Mouse (Mus musculus): ENCODE measurements around the gene Dera. TPM values are rescaled to one million over a fixed set of nuclear protein-coding genes. Genes with fewer than 3 reads are reported as not detected.

The Dera gene
- polyA plus RNA-seq, 1 experiment from 2014 or later, result 87.3 TPM

DNA sequence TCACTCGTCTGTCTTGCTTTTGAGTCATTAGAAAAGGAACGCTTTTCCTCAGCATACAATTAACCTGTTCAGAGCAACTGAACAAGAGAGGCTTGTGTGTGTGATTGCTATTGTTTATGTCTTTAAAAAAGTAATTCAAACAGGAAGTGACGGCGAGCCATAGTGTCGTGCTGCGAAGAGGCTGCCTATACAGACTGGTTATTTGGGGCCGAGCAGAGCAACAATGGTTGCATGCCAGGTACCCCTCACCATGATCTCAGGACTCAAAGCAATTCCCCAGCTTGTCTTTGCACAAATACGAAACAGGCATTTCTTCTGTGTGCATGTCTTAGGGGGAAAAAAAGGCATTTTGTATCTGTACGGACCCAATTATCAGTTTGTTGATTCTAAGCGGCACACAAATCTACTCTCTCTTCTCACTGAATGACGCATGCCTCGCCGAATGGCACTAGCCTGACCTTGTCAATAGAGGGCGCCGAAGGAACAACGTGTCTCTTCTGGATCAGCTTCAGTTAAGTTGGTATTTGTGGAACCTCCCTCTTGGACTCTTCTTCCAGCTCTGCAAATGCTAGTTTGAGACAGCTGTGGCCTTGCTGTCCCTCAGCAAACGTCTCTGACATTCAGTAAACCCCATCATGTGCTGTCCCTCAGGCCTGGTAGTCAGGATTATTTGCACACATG is 117.8 kb downstream of the Dera start:
- peak; percentile 60; the same call in 1 of the 2 replicates for ATAC-seq (replicated peaks; ENCODE audit: low FRiP score)
- Histone ChIP-seq H3K9ac (ENCODE audit: low read depth, low read length) (no peak overlapping the region), H3K27ac (ENCODE audit: low read depth, low read length) (no peak overlapping the region), H3K4me1 (replicated peaks; ENCODE audit: control insufficient read depth, insufficient read depth, low read length) (no peaks in the 10 kb centered on the region), H3K27me3 (replicated peaks; ENCODE audit: control insufficient read depth, insufficient read depth, low read length) (no peaks in the 10 kb centered on the region), H3K9me3 (ENCODE audit: control insufficient read depth, low read length) (no peaks in the 10 kb centered on the region), H3K36me3 (ENCODE audit: control insufficient read depth, insufficient read depth, low read length) (no peaks in the 10 kb centered on the region), H3K4me3 (ENCODE audit: low read depth, low read length) (no peak overlapping the region), H3K4me2 (0 out of 2 replicates have a peak overlapping the region, but pooled peaks have one; percentile 8)
- peak; percentile 32 for DNase-seq (ENCODE audit: low spot score)
- 35% methylated on average over 17 of the region's 17 CpGs for WGBS

DNA sequence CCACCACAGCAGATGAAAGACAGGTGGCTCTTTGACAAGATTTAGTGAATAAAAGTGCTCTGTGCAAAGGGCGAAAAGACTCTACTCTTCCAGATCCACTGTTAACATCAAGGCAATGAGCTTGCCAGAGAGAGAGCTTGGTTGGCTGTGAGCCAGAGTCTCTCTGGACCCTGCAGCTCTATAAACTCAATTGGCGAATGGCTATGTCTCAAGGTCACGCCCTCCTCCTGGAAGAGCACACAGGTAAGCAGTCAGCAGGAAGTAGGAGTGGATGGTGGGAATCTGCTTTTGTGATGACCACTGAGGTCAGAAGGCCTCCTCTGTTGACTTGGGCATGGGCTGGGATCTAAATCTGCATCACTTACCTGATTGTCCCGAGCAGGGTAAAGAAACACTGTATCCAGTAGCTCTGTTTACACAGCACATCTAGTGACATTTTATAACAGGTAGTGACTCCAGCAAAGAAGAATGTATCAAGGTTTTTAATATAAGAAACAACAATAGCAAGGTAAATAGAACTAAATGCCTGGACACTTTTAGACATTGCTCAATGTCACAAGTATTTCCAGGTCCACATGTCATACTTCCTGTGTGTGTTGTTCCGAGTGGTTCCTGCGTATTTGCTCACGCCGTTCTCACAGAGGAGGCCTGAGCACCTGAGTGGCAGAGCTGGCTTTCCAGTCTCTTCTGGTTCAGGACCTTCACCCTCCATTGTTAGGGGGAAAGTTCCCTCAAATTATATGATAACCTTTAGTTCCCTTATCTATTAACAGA is 120.3 kb downstream of the Dera start:
- ATAC-seq (replicated peaks; ENCODE audit: low FRiP score), result no peak
- no peak overlapping the region for H3K4me3 ChIP-seq (ENCODE audit: low read depth, low read length)
- no peak overlapping the region for H3K4me2 ChIP-seq
- H3K4me1 ChIP-seq (replicated peaks; ENCODE audit: control insufficient read depth, insufficient read depth, low read length), result no peaks in the 10 kb centered on the region
- 84% methylated on average over 8 of the region's 8 CpGs for WGBS
- H3K9ac ChIP-seq (ENCODE audit: low read depth, low read length), result no peak overlapping the region
- no peaks in the 10 kb centered on the region for H3K36me3 ChIP-seq (ENCODE audit: control insufficient read depth, insufficient read depth, low read length)
- no peaks in the 10 kb centered on the region for H3K9me3 ChIP-seq (ENCODE audit: control insufficient read depth, low read length)
- no peaks in the 10 kb centered on the region for H3K27me3 ChIP-seq (replicated peaks; ENCODE audit: control insufficient read depth, insufficient read depth, low read length)
- no peak overlapping the region for H3K27ac ChIP-seq (ENCODE audit: low read depth, low read length)
- DNase-seq (ENCODE audit: low spot score), result no peak

DNA sequence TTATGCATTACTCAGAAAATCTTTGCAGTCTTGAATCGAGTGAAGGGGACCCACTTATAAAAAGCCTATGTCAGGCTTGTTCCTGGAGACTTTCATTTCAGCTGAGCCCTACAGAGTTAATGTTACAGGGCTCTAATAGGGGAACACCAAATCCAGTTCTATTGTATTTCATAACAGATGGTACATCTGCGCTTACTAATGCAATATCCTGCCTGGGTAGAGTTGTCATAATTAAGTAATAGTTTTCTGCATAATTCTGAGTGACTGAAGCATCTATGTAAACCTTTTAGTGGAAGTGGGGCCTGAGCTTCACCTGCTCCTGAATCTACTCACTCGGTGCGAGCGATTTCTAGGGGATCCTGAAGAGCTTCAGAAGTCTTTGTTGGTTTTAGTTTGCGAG is 131.3 kb downstream of the Dera start:
- H3K9me3 ChIP-seq (ENCODE audit: control insufficient read depth, low read length), result no peaks in the 10 kb centered on the region
- H3K27me3 ChIP-seq (replicated peaks; ENCODE audit: control insufficient read depth, insufficient read depth, low read length), result no peaks in the 10 kb centered on the region
- DNase-seq (ENCODE audit: low spot score) (no peak), ATAC-seq (replicated peaks; ENCODE audit: low FRiP score) (no peak)
- no peak overlapping the region for H3K4me2 ChIP-seq
- no peak overlapping the region for H3K27ac ChIP-seq (ENCODE audit: low read depth, low read length)
- no peaks in the 10 kb centered on the region for H3K36me3 ChIP-seq (ENCODE audit: control insufficient read depth, insufficient read depth, low read length)
- 87% methylated on average over 6 of the region's 6 CpGs for WGBS
- H3K9ac ChIP-seq (ENCODE audit: low read depth, low read length), result no peak overlapping the region
- H3K4me3 ChIP-seq (ENCODE audit: low read depth, low read length), result no peak overlapping the region
- no peaks in the 10 kb centered on the region for H3K4me1 ChIP-seq (replicated peaks; ENCODE audit: control insufficient read depth, insufficient read depth, low read length)

DNA sequence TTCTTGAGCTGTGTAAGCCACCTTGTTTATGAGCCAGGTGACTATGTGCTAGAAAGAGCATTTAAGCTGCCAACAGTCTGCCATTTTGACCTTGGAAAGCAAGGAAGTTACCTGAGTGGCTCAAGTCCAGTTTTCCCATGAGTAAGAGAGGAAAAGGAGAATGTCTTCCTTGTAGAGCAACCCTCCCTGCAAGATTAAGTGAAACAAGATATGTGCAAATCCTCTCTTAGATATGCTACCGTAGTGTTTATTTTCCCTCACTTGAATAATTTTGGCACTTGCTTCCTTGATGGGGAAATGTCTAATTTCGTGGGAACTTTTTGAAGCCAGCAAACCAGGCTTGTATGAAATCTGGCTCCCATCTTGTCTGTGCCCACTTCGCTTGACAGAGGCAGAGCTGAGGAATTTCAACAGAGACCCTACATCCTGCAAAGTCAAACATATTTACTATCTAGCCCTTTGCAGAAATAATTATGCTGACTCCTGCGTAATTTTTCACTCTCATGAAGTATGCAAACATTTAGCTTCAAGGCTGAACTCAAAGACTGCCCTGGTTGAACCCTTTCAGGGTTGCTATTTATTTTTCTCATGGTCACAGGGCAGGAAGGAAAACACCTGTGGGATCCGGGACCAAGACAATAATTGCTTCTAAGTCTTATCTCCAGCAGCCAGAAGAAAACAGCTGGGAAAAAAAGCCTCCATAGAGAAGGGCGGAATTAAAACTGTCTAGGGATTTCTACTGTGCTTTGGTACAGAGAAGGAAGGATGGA is 132.0 kb downstream of the Dera start:
- no peaks in the 10 kb centered on the region for H3K36me3 ChIP-seq (ENCODE audit: control insufficient read depth, insufficient read depth, low read length)
- ATAC-seq (replicated peaks; ENCODE audit: low FRiP score) (no peak), DNase-seq (ENCODE audit: low spot score) (no peak)
- H3K27ac ChIP-seq (ENCODE audit: low read depth, low read length), result no peak overlapping the region
- H3K9me3 ChIP-seq (ENCODE audit: control insufficient read depth, low read length), result no peaks in the 10 kb centered on the region
- no peak overlapping the region for H3K9ac ChIP-seq (ENCODE audit: low read depth, low read length)
- H3K4me2 ChIP-seq, result no peak overlapping the region
- H3K27me3 ChIP-seq (replicated peaks; ENCODE audit: control insufficient read depth, insufficient read depth, low read length), result no peaks in the 10 kb centered on the region
- no peaks in the 10 kb centered on the region for H3K4me1 ChIP-seq (replicated peaks; ENCODE audit: control insufficient read depth, insufficient read depth, low read length)
- H3K4me3 ChIP-seq (ENCODE audit: low read depth, low read length), result no peak overlapping the region
- 55% methylated on average over 6 of the region's 6 CpGs for WGBS

DNA sequence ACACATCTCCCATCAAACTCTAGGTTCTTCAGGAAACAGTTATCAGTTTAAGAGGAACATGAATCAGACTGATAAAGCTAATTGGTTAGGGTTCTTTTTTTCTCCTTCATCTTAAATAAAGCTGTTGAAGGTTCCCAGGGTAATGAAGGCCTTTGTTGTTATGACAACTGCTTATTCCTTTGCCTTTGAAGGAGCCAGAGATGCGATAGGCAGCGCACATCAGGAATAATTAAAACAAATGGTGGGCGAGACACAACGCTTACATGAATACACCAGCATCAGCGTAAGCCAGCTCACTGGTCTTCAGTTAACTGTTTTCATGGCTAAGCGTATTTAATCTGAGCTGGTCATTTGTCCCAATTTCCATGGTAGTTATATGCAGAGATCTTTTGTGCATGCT is 132.9 kb downstream of the Dera start:
- DNase-seq (ENCODE audit: low spot score) (no peak), ATAC-seq (replicated peaks; ENCODE audit: low FRiP score) (no peak)
- 78% methylated on average over 6 of the region's 6 CpGs for WGBS
- no peak overlapping the region for H3K4me3 ChIP-seq (ENCODE audit: low read depth, low read length)
- H3K36me3 ChIP-seq (ENCODE audit: control insufficient read depth, insufficient read depth, low read length), result no peaks in the 10 kb centered on the region
- H3K27ac ChIP-seq (ENCODE audit: low read depth, low read length), result no peak overlapping the region
- no peaks in the 10 kb centered on the region for H3K9me3 ChIP-seq (ENCODE audit: control insufficient read depth, low read length)
- H3K27me3 ChIP-seq (replicated peaks; ENCODE audit: control insufficient read depth, insufficient read depth, low read length), result no peaks in the 10 kb centered on the region
- no peaks in the 10 kb centered on the region for H3K4me1 ChIP-seq (replicated peaks; ENCODE audit: control insufficient read depth, insufficient read depth, low read length)
- no peak overlapping the region for H3K4me2 ChIP-seq
- H3K9ac ChIP-seq (ENCODE audit: low read depth, low read length), result no peak overlapping the region

DNA sequence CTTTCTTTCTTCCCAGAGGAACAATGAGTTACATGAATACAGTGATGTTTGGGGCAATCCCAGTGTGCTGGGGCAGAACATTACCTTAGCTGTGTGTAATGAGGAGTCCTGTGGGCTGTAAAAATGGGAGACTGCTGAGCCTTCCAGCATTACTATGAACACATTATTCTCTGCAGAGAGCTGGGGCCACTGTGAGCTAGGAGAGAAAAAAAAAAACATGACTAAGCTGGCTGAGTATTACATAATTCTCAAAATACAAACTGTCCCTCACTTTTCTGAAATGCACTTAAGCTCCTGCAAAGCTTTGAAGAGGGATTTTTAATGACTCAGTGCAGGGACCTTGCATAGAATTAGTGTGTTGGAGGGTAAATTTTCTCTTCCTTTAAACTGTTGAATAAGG is 143.3 kb downstream of the Dera start:
- H3K27ac ChIP-seq (ENCODE audit: low read depth, low read length), result no peak overlapping the region
- H3K9me3 ChIP-seq (ENCODE audit: control insufficient read depth, low read length), result no peaks in the 10 kb centered on the region
- no peak for ATAC-seq (replicated peaks; ENCODE audit: low FRiP score)
- H3K4me3 ChIP-seq (ENCODE audit: low read depth, low read length), result no peak overlapping the region
- H3K4me1 ChIP-seq (replicated peaks; ENCODE audit: control insufficient read depth, insufficient read depth, low read length), result no peaks in the 10 kb centered on the region
- H3K4me2 ChIP-seq, result no peak overlapping the region
- no peak for DNase-seq (ENCODE audit: low spot score)
- H3K9ac ChIP-seq (ENCODE audit: low read depth, low read length), result no peak overlapping the region
- no peaks in the 10 kb centered on the region for H3K27me3 ChIP-seq (replicated peaks; ENCODE audit: control insufficient read depth, insufficient read depth, low read length)
- no peaks in the 10 kb centered on the region for H3K36me3 ChIP-seq (ENCODE audit: control insufficient read depth, insufficient read depth, low read length)

DNA sequence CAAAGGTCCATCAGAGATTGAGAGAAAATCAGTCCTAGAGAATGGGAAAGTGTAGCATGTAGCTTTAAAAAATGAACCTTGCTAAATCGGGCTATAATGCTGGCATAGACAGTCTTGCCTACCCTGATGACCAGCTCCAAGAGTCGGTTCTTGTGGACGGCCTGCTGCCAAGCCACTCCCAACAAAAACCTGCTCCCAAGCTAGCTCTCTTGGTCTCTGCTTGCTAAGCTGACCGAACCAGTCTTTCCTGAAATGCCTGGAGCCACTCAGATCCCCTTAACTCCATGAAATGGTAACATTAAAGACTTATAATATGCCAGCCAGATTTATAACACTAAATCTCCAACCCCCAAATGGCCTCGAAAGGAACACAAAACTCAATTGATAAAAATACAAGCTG is 146.9 kb downstream of the Dera start:
- Histone ChIP-seq H3K9me3 (ENCODE audit: control insufficient read depth, low read length) (no peaks in the 10 kb centered on the region), H3K27me3 (replicated peaks; ENCODE audit: control insufficient read depth, insufficient read depth, low read length) (no peaks in the 10 kb centered on the region), H3K27ac (ENCODE audit: low read depth, low read length) (no peak overlapping the region), H3K4me3 (ENCODE audit: low read depth, low read length) (no peak overlapping the region), H3K4me2 (no peak overlapping the region), H3K36me3 (ENCODE audit: control insufficient read depth, insufficient read depth, low read length) (no peaks in the 10 kb centered on the region), H3K9ac (ENCODE audit: low read depth, low read length) (no peak overlapping the region), H3K4me1 (replicated peaks; ENCODE audit: control insufficient read depth, insufficient read depth, low read length) (no peaks in the 10 kb centered on the region)
- no peak for DNase-seq (ENCODE audit: low spot score)
- WGBS, result 74% methylated on average over 5 of the region's 5 CpGs
- ATAC-seq (replicated peaks; ENCODE audit: low FRiP score), result no peak

Measured in liver, embryonic 11.5 days (tissue).